Mouse (Mus musculus): ENCODE measurements at regions not wholly inside any gene's neighbourhood (a gene's known extent, or its start where the extent isn't known, plus 50 kb on each side); places are given as distances from the start of the nearest gene placed in this dataset.

DNA sequence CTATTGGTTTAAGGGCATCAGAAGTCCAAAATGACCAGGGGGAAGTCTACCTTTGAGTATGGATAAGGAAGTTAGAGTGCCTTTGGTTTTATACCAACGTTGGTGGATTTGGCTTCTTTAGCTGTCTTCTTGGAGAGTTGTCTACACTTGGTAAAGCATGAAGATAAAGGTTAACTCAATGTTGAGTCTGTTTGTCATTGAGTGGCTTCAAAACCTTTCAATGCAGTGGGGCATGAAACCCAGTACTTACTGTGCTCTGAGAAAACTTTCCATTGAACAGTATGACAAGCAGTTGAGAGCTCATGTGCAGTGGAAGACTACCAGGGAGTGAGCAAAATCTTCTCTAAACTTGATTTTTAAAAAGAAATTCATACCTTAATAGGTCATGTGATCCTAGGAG lies 445.7 kb downstream of the Irx1 start:
- no peak for DNase-seq
- 70% methylated on average over 1 of the region's 1 CpGs for WGBS (ENCODE audit: insufficient replicate concordance)
- H3K9ac ChIP-seq (replicated peaks) = no peak overlapping the region
- no peak for ATAC-seq
- no peaks in the 10 kb centered on the region for H3K27me3 ChIP-seq (ENCODE audit: insufficient read depth, low read length)
- no peaks in the 10 kb centered on the region for H3K4me1 ChIP-seq (ENCODE audit: insufficient read depth)
- TF ChIP-seq CTCF (IDR thresholded peaks at IDR 0.05; ENCODE audit: low read depth) (no peak), EP300 (IDR thresholded peaks at IDR 0.05; ENCODE audit: low read depth) (no peak)
- H3K9me3 ChIP-seq (ENCODE audit: low read length) = no peaks in the 10 kb centered on the region
- no peak overlapping the region for H3K4me2 ChIP-seq (ENCODE audit: low read depth, low read length)
- no peak overlapping the region for H3K4me3 ChIP-seq (ENCODE audit: low read depth, low read length)
- no peaks in the 10 kb centered on the region for H3K36me3 ChIP-seq (replicated peaks; ENCODE audit: insufficient read depth, low read length)
- no peak overlapping the region for H3K27ac ChIP-seq (ENCODE audit: low read depth)

DNA sequence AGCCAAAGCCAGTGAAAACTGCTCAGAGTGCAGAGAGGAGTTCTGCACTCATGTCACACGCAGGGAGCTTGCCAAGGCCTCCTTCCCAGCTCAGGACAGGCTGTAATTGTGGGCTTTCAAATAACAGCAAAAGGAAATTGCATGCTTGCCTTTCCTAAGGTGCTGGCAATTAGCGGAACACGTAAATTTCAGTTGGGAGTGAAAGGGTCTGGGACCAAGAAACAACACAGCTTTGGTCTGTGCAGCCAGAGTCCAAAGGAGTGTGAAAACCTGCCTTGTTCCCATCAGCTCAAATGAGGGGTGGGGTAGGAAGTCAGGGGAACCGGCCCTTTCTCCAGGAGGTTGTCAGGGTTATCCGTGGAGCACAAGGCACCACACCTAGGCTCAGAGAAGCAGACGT lies 450.3 kb downstream of the Irx1 start:
- no peak overlapping the region for H3K4me3 ChIP-seq (ENCODE audit: low read depth, low read length)
- no peak overlapping the region for H3K9ac ChIP-seq (replicated peaks)
- no peaks in the 10 kb centered on the region for H3K27me3 ChIP-seq (ENCODE audit: insufficient read depth, low read length)
- no peak for DNase-seq
- no peak for TF ChIP-seq CTCF (IDR thresholded peaks at IDR 0.05; ENCODE audit: low read depth)
- H3K4me2 ChIP-seq (ENCODE audit: low read depth, low read length) = no peak overlapping the region
- ATAC-seq = no peak
- no peaks in the 10 kb centered on the region for H3K4me1 ChIP-seq (ENCODE audit: insufficient read depth)
- no peak overlapping the region for H3K27ac ChIP-seq (ENCODE audit: low read depth)
- no peaks in the 10 kb centered on the region for H3K36me3 ChIP-seq (replicated peaks; ENCODE audit: insufficient read depth, low read length)
- H3K9me3 ChIP-seq (ENCODE audit: low read length) = no peaks in the 10 kb centered on the region
- 56% methylated on average over 6 of the region's 6 CpGs for WGBS (ENCODE audit: insufficient replicate concordance)

DNA sequence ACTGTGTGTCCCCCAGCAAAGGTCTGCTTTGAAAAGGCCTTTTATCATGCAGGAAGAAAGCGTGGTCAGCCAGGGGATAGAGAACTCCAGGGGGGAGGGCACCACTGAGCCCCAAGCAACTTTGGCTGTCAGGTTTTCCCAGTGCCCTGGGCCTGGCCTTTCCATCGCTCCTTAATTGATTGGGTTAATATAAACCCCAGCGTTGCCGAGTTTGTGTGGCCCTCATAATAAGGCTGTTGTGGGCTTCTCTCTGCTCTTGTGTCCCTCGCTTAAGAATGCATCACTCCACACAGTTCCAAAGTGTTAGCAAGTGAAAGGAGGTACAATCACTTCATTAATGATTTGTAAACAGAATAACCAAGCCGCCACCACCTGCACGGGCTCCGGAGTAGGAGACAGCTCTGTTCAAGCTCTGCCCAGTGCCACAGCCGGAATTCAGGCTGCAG lies 455.5 kb downstream of the Irx1 start:
- H3K9me3 ChIP-seq (ENCODE audit: low read length) = no peaks in the 10 kb centered on the region
- no peaks in the 10 kb centered on the region for H3K4me1 ChIP-seq (ENCODE audit: insufficient read depth)
- no peaks in the 10 kb centered on the region for H3K27me3 ChIP-seq (ENCODE audit: insufficient read depth, low read length)
- H3K9ac ChIP-seq (replicated peaks) = no peak overlapping the region
- no peaks in the 10 kb centered on the region for H3K36me3 ChIP-seq (replicated peaks; ENCODE audit: insufficient read depth, low read length)
- 24% methylated on average over 9 of the region's 9 CpGs for WGBS (ENCODE audit: insufficient replicate concordance)
- no peak overlapping the region for H3K27ac ChIP-seq (ENCODE audit: low read depth)
- ATAC-seq = no peak
- H3K4me2 ChIP-seq (ENCODE audit: low read depth, low read length) = no peak overlapping the region
- H3K4me3 ChIP-seq (ENCODE audit: low read depth, low read length) = no peak overlapping the region
- DNase-seq = no peak
- TF ChIP-seq CTCF (IDR thresholded peaks at IDR 0.05; ENCODE audit: low read depth) = no peak
- TF ChIP-seq EP300 (IDR thresholded peaks at IDR 0.05; ENCODE audit: low read depth) = no peak

DNA sequence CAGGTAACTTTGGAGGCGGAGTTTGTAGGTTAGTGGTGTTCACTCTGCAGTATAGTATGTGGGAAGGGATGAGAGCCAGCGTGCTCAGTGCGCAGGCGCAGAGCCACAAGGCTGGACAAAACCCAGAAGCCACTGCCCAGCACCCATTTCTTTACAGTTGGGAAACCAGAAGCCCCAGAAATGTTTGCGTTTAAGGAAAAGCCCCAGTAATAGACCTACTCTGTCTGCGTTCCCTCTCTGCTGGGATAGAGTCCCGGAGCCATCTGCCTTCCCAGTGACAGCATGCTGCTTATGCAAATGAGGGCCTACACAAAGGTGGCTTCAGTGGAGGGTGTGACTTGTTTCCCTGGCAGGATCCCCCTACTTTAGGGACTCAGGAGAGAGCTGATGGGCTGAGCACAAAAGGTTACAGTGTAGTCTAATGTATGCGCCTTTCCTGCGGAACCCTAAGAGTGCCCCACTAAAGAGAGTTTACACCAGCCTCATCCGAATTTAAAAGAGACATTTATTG lies 456.0 kb downstream of the Irx1 start:
- Histone ChIP-seq H3K36me3 (replicated peaks; ENCODE audit: insufficient read depth, low read length) (no peaks in the 10 kb centered on the region), H3K9me3 (ENCODE audit: low read length) (no peaks in the 10 kb centered on the region), H3K9ac (replicated peaks) (no peak overlapping the region), H3K27ac (ENCODE audit: low read depth) (no peak overlapping the region), H3K27me3 (ENCODE audit: insufficient read depth, low read length) (no peaks in the 10 kb centered on the region), H3K4me1 (ENCODE audit: insufficient read depth) (no peaks in the 10 kb centered on the region), H3K4me3 (ENCODE audit: low read depth, low read length) (no peak overlapping the region), H3K4me2 (ENCODE audit: low read depth, low read length) (no peak overlapping the region)
- TF ChIP-seq EP300 (IDR thresholded peaks at IDR 0.05; ENCODE audit: low read depth) (no peak), CTCF (IDR thresholded peaks at IDR 0.05; ENCODE audit: low read depth) (no peak)
- ATAC-seq = no peak
- 19% methylated on average over 10 of the region's 10 CpGs for WGBS (ENCODE audit: insufficient replicate concordance)
- DNase-seq = no peak

DNA sequence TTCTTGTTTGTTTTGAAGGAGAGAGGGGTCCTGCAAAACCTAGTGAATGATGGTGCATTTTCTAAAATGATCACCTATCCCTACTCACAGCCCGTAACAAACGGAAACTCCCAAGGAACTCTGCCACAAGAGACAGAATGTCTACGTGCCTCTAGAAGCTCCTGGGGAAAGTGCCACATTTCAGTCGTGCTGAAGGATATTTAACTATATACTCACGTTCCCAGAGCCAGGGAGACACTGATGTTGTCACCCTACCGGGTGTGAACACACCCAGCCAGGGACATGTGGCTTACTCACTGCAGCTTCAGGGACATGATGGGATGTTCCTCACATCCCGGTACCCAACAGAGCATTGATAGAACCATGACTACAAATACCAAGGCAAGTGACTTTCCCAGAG lies 456.7 kb downstream of the Irx1 start:
- DNase-seq = no peak
- TF ChIP-seq EP300 (IDR thresholded peaks at IDR 0.05; ENCODE audit: low read depth) (no peak), CTCF (IDR thresholded peaks at IDR 0.05; ENCODE audit: low read depth) (no peak)
- H3K27ac ChIP-seq (ENCODE audit: low read depth) = no peak overlapping the region
- H3K9me3 ChIP-seq (ENCODE audit: low read length) = no peaks in the 10 kb centered on the region
- H3K4me1 ChIP-seq (ENCODE audit: insufficient read depth) = no peaks in the 10 kb centered on the region
- no peak overlapping the region for H3K4me2 ChIP-seq (ENCODE audit: low read depth, low read length)
- no peak overlapping the region for H3K4me3 ChIP-seq (ENCODE audit: low read depth, low read length)
- ATAC-seq = no peak
- WGBS (ENCODE audit: insufficient replicate concordance) = 23% methylated on average over 7 of the region's 7 CpGs
- H3K36me3 ChIP-seq (replicated peaks; ENCODE audit: insufficient read depth, low read length) = no peaks in the 10 kb centered on the region
- no peaks in the 10 kb centered on the region for H3K27me3 ChIP-seq (ENCODE audit: insufficient read depth, low read length)
- H3K9ac ChIP-seq (replicated peaks) = no peak overlapping the region

DNA sequence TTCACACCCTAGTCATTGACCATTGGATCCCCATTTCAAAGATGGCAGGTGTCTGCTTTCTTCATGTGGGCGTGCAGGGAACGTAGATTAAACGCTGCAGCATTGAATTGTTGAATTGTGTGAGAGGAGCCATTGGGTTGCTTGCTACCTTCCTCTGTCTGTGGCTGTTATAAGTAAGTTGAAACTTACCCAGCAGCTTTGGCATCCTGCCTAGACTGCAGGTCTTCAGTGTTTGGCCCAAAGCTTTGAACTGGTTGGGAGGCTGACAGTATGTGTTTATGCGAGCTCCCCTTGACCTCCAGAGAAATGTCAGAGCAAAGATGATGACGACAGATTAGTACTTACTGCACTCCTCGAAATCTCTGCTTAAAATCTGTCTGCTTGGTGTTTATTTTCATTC lies 473.8 kb downstream of the Irx1 start:
- no peaks in the 10 kb centered on the region for H3K27me3 ChIP-seq (ENCODE audit: insufficient read depth, low read length)
- DNase-seq (no peak), ATAC-seq (no peak)
- H3K4me1 ChIP-seq (ENCODE audit: insufficient read depth) = no peaks in the 10 kb centered on the region
- no peak overlapping the region for H3K9ac ChIP-seq (replicated peaks)
- H3K9me3 ChIP-seq (ENCODE audit: low read length) = no peaks in the 10 kb centered on the region
- WGBS (ENCODE audit: insufficient replicate concordance) = 61% methylated on average over 6 of the region's 6 CpGs
- H3K4me2 ChIP-seq (ENCODE audit: low read depth, low read length) = no peak overlapping the region
- H3K4me3 ChIP-seq (ENCODE audit: low read depth, low read length) = no peak overlapping the region
- H3K36me3 ChIP-seq (replicated peaks; ENCODE audit: insufficient read depth, low read length) = no peaks in the 10 kb centered on the region
- no peak overlapping the region for H3K27ac ChIP-seq (ENCODE audit: low read depth)
- TF ChIP-seq CTCF (IDR thresholded peaks at IDR 0.05; ENCODE audit: low read depth) (no peak), EP300 (IDR thresholded peaks at IDR 0.05; ENCODE audit: low read depth) (no peak)

DNA sequence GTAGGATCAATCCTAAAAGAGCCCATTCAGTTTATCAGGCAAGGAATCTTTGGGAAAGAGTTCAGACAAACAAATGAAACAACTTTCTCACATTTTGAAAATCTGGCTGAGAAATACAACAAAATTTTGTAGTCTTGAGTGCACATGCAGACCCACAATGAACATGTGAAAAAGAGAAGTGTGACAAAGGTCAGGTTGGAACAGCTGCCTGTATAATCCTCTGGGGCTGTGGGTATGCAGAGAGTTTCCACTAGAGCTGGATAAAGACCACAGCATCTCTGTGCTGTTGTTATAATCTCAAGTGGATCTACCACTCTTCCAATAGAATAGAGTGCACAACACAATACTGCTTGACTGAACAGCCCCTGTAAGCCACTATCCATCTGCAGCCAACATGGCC lies 482.3 kb downstream of the Irx1 start:
- Histone ChIP-seq H3K9ac (replicated peaks) (no peak overlapping the region), H3K27ac (ENCODE audit: low read depth) (no peak overlapping the region), H3K4me1 (ENCODE audit: insufficient read depth) (no peaks in the 10 kb centered on the region), H3K9me3 (ENCODE audit: low read length) (no peaks in the 10 kb centered on the region), H3K27me3 (ENCODE audit: insufficient read depth, low read length) (no peaks in the 10 kb centered on the region), H3K4me3 (ENCODE audit: low read depth, low read length) (no peak overlapping the region), H3K4me2 (ENCODE audit: low read depth, low read length) (no peak overlapping the region), H3K36me3 (replicated peaks; ENCODE audit: insufficient read depth, low read length) (no peaks in the 10 kb centered on the region)
- no peak for DNase-seq
- TF ChIP-seq CTCF (IDR thresholded peaks at IDR 0.05; ENCODE audit: low read depth) (no peak), EP300 (IDR thresholded peaks at IDR 0.05; ENCODE audit: low read depth) (no peak)
- no peak for ATAC-seq

Measured in liver, postnatal 0 days (tissue).